Mouse (Mus musculus) midbrain, embryonic 11.5 days (tissue): ENCODE data around the gene Sbk3. TPM values are rescaled to one million over a fixed set of nuclear protein-coding genes. Genes with fewer than 3 reads are reported as not detected.
"Not testable (repeated sequence)": the region's sequence is repeated elsewhere in the genome, so short reads cannot be mapped to it uniquely, and the experiment has no call there.

ENCODE experiments used
- ATAC-seq: fragments of 200-750 bp; cut with Nextera tagmentation; 2 replicates; pipeline ENCODE4 v1.8.0; 2017; ENCODE audit warnings: moderate TSS enrichment, moderate library complexity; ENCODE audit not compliant: low FRiP score
- DNase-seq: peaks from one replicate; pipeline ENCODE4 v3.0.0; 2015; ENCODE audit warnings: low spot score; ENCODE audit errors: missing footprints
- H3K27ac ChIP-seq: fragments of 300-500 bp; sonication (generic); 2 replicates; pipeline ENCODE4 v1.5.1; 2014; ENCODE audit warnings: low read depth, low read length
- H3K27me3 ChIP-seq: fragments of 300-500 bp; sonication (generic); 2 replicates; pipeline ENCODE4 v1.6.1; 2014; ENCODE audit warnings: mild to moderate bottlenecking, low read length, moderate library complexity, mixed read lengths; ENCODE audit not compliant: control insufficient read depth, insufficient read depth
- H3K36me3 ChIP-seq: fragments of 300-500 bp; sonication (generic); 2 replicates; pipeline ENCODE4 v1.6.1; 2014; ENCODE audit warnings: mild to moderate bottlenecking, low read length, moderate library complexity, mixed read lengths; ENCODE audit not compliant: control insufficient read depth, insufficient read depth
- H3K4me1 ChIP-seq: fragments of 300-500 bp; sonication (generic); 2 replicates; pipeline ENCODE4 v1.6.1; 2014; ENCODE audit warnings: low read length; ENCODE audit not compliant: control insufficient read depth, insufficient read depth
- H3K4me2 ChIP-seq: fragments of 300-500 bp; sonication (generic); 2 replicates; pipeline ENCODE4 v1.6.1; 2014; ENCODE audit warnings: mild to moderate bottlenecking, moderate library complexity
- H3K4me3 ChIP-seq: fragments of 300-500 bp; sonication (generic); 2 replicates; pipeline ENCODE4 v1.5.1; 2014; ENCODE audit warnings: low read depth, low read length
- H3K9ac ChIP-seq: fragments of 300-500 bp; sonication (generic); 2 replicates; pipeline ENCODE4 v1.6.1; 2014; ENCODE audit warnings: low read length
- H3K9me3 ChIP-seq: fragments of 300-500 bp; sonication (generic); 2 replicates; pipeline ENCODE4 v1.6.1; 2016; ENCODE audit warnings: low read length; ENCODE audit not compliant: control insufficient read depth
- WGBS: fragments of 180-500 bp; shearing (Covaris S2); extraction: QIAGEN DNeasy Blood & Tissue Kit; methylation state at CpG from one replicate; pipeline ENCODE4 v1.1.7; 2014; 5-methylcytosine and 5-hydroxymethylcytosine counted together
- polyA plus RNA-seq: library from polyadenylated mRNA; unstranded; fragments of >200 nt; fragmentation: Nextera tagmentation; extraction: Ambion mirVana; gene quantifications from 2 replicates; pipeline ENCODE4 v1.2.1, GENCODE M21; 2014

Sbk3 gene
- polyA plus RNA-seq: not detected in 2 replicates

GRCm38 (mm10) chr7:4971068-4971467 is at the start of gene Sbk3:
Gene Sbk3, minus strand, starts transcription at chr7:4971168.
- Histone ChIP-seq H3K27ac (no peak within 1 kb of the TSS), H3K36me3 (no peaks in the 10 kb centered on the region), H3K27me3 (no peaks in the 10 kb centered on the region), H3K9me3 (no peaks in the 10 kb centered on the region), H3K9ac (no peak within 1 kb of the TSS), H3K4me3 (no peak within 1 kb of the TSS), H3K4me1 (no peaks in the 10 kb centered on the region), H3K4me2 (no peak within 1 kb of the TSS)
- no peak for DNase-seq
- WGBS: 43% methylated on average over 6 of the region's 6 CpGs
- ATAC-seq: no peak

GRCm38 (mm10) chr7:5020685-5021084 is 49.7 kb upstream of the Sbk3 start:
- Histone ChIP-seq H3K27me3 (no peaks in the 10 kb centered on the region), H3K27ac (peak overlapping the region; percentile 85), H3K36me3 (no peaks in the 10 kb centered on the region; the same call in 1 of the 2 replicates), H3K4me2 (peak overlapping the region; percentile 83), H3K4me3 (peak overlapping the region; percentile 87), H3K9ac (peak overlapping the region; percentile 98), H3K9me3 (no peaks in the 10 kb centered on the region), H3K4me1 (peaks cover 8% of the 10 kb centered on the region; the same call in 1 of the 2 replicates)
- ATAC-seq (peak; percentile 5; the same call in 1 of the 2 replicates), DNase-seq (no peak)
- 0% methylated on average over 15 of the region's 15 CpGs for WGBS

GRCm38 (mm10) chr7:5020000-5020681 is 49.2 kb upstream of the Sbk3 start, which contains the start of the genes Zfp865 and Ccdc106:
Gene Zfp865, plus strand, starts transcription at chr7:5020376.
Gene Ccdc106, plus strand, starts transcription at chr7:5020553.
- WGBS: under 1% methylated on average over 49 of the region's 49 CpGs
- H3K4me1 ChIP-seq: peaks cover 8% of the 10 kb centered on the region; the same call in 1 of the 2 replicates
- peak within 1 kb of the TSS; percentile 98 for H3K9ac ChIP-seq
- DNase-seq (peak; percentile 100), ATAC-seq (peak; percentile 89)
- H3K27ac ChIP-seq: peak within 1 kb of the TSS; percentile 85
- no peaks in the 10 kb centered on the region; the same call in 1 of the 2 replicates for H3K36me3 ChIP-seq
- peak within 1 kb of the TSS; percentile 87 for H3K4me3 ChIP-seq
- H3K4me2 ChIP-seq: peak within 1 kb of the TSS; percentile 83
- no peaks in the 10 kb centered on the region for H3K27me3 ChIP-seq
- no peaks in the 10 kb centered on the region for H3K9me3 ChIP-seq

DNA sequence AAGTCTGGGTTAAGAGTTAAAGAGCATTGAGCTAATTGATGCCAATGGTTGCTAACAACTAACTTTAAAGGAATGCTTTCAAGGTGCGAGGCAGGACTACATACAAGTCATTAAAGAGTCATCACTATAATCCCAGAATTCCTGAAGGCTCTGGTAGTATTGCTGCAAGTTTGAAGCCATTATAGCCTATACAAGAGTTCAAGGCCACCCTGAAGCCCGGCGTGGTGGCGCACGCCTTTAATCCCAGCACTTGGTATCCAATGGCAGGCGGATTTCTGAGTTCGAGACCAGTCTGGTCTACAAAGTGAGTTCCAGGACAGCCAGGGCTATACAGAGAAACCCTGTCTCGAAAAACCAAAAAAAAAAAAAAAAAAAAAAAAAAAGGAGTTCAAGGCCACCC is 48.6 kb upstream of the Sbk3 start:
- not testable (repeated sequence) for H3K4me1 ChIP-seq, H3K9me3 ChIP-seq, ATAC-seq, H3K36me3 ChIP-seq, H3K27me3 ChIP-seq
- Histone ChIP-seq H3K4me3 (peak overlapping the region; percentile 87), H3K9ac (peak overlapping the region; percentile 98; the same call in 1 of the 2 replicates), H3K27ac (peak overlapping the region; percentile 60; the same call in 1 of the 2 replicates), H3K4me2 (peak overlapping the region; percentile 83)
- WGBS: 37% methylated on average over 8 of the region's 8 CpGs
- DNase-seq: peak; percentile 79

DNA sequence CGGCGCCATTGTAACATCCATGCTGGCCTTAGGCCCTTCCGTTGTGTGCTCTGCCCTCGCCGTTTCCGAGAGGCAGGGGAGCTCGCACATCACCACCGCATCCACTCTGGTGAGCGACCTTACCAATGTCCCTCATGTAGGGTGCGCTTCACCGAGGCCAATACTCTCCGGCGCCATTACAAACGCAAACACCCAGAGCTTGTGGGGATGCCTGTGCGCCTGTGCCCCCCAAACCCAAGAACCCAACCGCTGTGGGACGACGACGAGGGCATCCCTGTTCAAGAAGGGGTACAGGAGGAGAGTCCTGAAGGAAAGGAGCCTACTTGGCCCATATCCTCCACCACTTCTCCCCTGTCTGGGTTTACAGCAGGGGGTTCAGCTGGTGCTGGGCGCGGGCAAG is 47.0 kb upstream of the Sbk3 start:
- Histone ChIP-seq H3K27ac (no peak overlapping the region), H3K4me2 (no peak overlapping the region), H3K36me3 (no peaks in the 10 kb centered on the region; the same call in 1 of the 2 replicates), H3K9me3 (no peaks in the 10 kb centered on the region), H3K4me3 (no peak overlapping the region), H3K27me3 (no peaks in the 10 kb centered on the region), H3K4me1 (peaks cover 8% of the 10 kb centered on the region; the same call in 1 of the 2 replicates), H3K9ac (no peak overlapping the region)
- ATAC-seq (no peak), DNase-seq (no peak)
- 95% methylated on average over 21 of the region's 21 CpGs for WGBS

DNA sequence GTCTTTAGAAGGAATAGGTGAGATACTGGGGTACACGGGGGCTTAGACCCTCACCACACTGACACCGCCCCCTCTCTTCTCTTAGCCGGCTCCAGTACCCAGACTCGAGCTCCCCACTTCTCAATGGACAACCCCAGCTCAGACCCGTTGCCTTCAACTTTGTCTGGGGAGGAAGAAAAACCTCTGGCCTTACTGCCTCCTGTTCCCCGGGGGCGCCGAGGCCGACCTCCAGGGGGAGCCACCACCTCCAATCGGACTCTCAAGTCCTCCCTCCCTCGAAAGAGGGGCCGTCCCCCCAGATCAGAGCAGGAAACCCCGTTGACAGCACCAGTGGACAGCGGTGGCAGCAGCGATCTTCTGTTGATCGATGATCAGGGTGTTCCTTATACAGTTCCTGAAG is 46.4 kb upstream of the Sbk3 start:
- H3K36me3 ChIP-seq: peaks cover 4% of the 10 kb centered on the region; the same call in 1 of the 2 replicates
- no peak overlapping the region for H3K4me3 ChIP-seq
- H3K4me1 ChIP-seq: peaks cover 8% of the 10 kb centered on the region; the same call in 1 of the 2 replicates
- H3K4me2 ChIP-seq: no peak overlapping the region
- no peaks in the 10 kb centered on the region for H3K27me3 ChIP-seq
- DNase-seq: no peak
- no peak for ATAC-seq
- no peaks in the 10 kb centered on the region for H3K9me3 ChIP-seq
- no peak overlapping the region for H3K27ac ChIP-seq
- whole genome bisulfite sequencing: 90% methylated on average over 16 of the region's 16 CpGs
- no peak overlapping the region for H3K9ac ChIP-seq

GRCm38 (mm10) chr7:5016920-5017319 is 46.0 kb upstream of the Sbk3 start:
- Histone ChIP-seq H3K4me3 (no peak overlapping the region), H3K4me1 (peaks cover 8% of the 10 kb centered on the region; the same call in 1 of the 2 replicates), H3K36me3 (peaks cover 5% of the 10 kb centered on the region; the same call in 1 of the 2 replicates), H3K4me2 (no peak overlapping the region), H3K9me3 (no peaks in the 10 kb centered on the region), H3K27me3 (no peaks in the 10 kb centered on the region), H3K9ac (no peak overlapping the region), H3K27ac (no peak overlapping the region)
- DNase-seq (no peak), ATAC-seq (no peak)
- 97% methylated on average over 2 of the region's 2 CpGs for WGBS

GRCm38 (mm10) chr7:5016057-5016456 is 45.1 kb upstream of the Sbk3 start:
- Histone ChIP-seq H3K4me3 (peak overlapping the region; percentile 65), H3K27ac (peak overlapping the region; percentile 95), H3K36me3 (peaks cover 13% of the 10 kb centered on the region), H3K4me2 (peak overlapping the region; percentile 54), H3K4me1 (peaks cover 1% of the 10 kb centered on the region; the same call in 1 of the 2 replicates), H3K27me3 (no peaks in the 10 kb centered on the region), H3K9ac (peak overlapping the region; percentile 83; the same call in 1 of the 2 replicates), H3K9me3 (no peaks in the 10 kb centered on the region)
- no peak for ATAC-seq
- no peak for DNase-seq
- 62% methylated on average over 3 of the region's 3 CpGs for WGBS
